Mouse (Mus musculus) myocyte (in vitro differentiated cells): ENCODE results near the gene Shf. TPM values are rescaled to one million over a fixed set of nuclear protein-coding genes. Genes with fewer than 3 reads are reported as not detected.

Source experiments
- H3K27me3 ChIP-seq: one replicate; pipeline ENCODE4 v1.6.1; 2011; ENCODE audit not compliant: control insufficient read depth, insufficient read depth, insufficient read length
- H3K36me3 ChIP-seq: one replicate; pipeline ENCODE4 v1.6.1; 2011; ENCODE audit not compliant: control insufficient read depth, insufficient read depth
- H3K4me2 ChIP-seq: one replicate; pipeline ENCODE4 v1.6.1; 2011; ENCODE audit warnings: low read depth, control low read depth
- H3K4me3 ChIP-seq: one replicate; pipeline ENCODE4 v1.5.1; 2011; ENCODE audit warnings: mild to moderate bottlenecking, control low read depth, moderate library complexity
- H3K79me2 ChIP-seq: one replicate; pipeline ENCODE4 v1.6.1; 2011; ENCODE audit not compliant: control insufficient read depth, insufficient read depth
- H3ac ChIP-seq: one replicate; pipeline ENCODE4 v1.6.1; 2011; ENCODE audit not compliant: control insufficient read depth, insufficient read length
- CEBPB ChIP-seq: IDR thresholded peaks from 2 replicates; pipeline ENCODE4 v1.6.1; 2011; ENCODE audit warnings: mild to moderate bottlenecking, moderate library complexity; ENCODE audit not compliant: poor library complexity, insufficient read depth, severe bottlenecking
- E2F4 ChIP-seq: IDR thresholded peaks from one replicate; pipeline ENCODE4 v1.6.1; 2011; ENCODE audit warnings: mild to moderate bottlenecking, control low read depth, moderate library complexity; ENCODE audit not compliant: insufficient read depth
- MAX ChIP-seq: IDR thresholded peaks from one replicate; pipeline ENCODE4 v1.6.1; 2011; ENCODE audit warnings: low read depth, mild to moderate bottlenecking, control low read depth
- MYOD1 ChIP-seq, 3 experiments: IDR thresholded peaks; one replicate each; pipeline ENCODE4 v1.6.1; 2011; ENCODE audit warnings: control low read depth in 2 of 3, low read depth in 2 of 3, mild to moderate bottlenecking in 2 of 3, moderate library complexity in 1 of 3; ENCODE audit not compliant: insufficient read length in 2 of 3, control insufficient read depth in 1 of 3
- MYOG ChIP-seq, 3 experiments: IDR thresholded peaks; one replicate each; pipeline ENCODE4 v1.6.1; 2011; ENCODE audit warnings: control low read depth in 2 of 3, low read depth in 2 of 3, mild to moderate bottlenecking in 2 of 3; ENCODE audit not compliant: insufficient read length in 2 of 3, control insufficient read depth in 1 of 3, insufficient read depth in 1 of 3
- POLR2A ChIP-seq: IDR thresholded peaks from one replicate; pipeline ENCODE4 v1.6.1; 2011; ENCODE audit warnings: low read depth, mild to moderate bottlenecking, control low read depth, moderate library complexity; ENCODE audit not compliant: insufficient read length
- POLR2AphosphoS2 ChIP-seq: IDR thresholded peaks from one replicate; pipeline ENCODE4 v1.6.1; 2011; ENCODE audit warnings: low read depth, control low read depth; ENCODE audit not compliant: insufficient read length
- REST ChIP-seq: IDR thresholded peaks from one replicate; pipeline ENCODE4 v1.6.1; 2011; ENCODE audit warnings: mild to moderate bottlenecking, control low read depth, moderate library complexity; ENCODE audit not compliant: insufficient read depth, insufficient read length
- SRF ChIP-seq: IDR thresholded peaks from one replicate; pipeline ENCODE4 v1.6.1; 2011; ENCODE audit warnings: low read depth; ENCODE audit not compliant: control insufficient read depth, insufficient read length
- TCF12 ChIP-seq: IDR thresholded peaks from one replicate; pipeline ENCODE4 v1.6.1; 2011; ENCODE audit warnings: mild to moderate bottlenecking, control low read depth; ENCODE audit not compliant: poor library complexity, insufficient read depth, severe bottlenecking
- TCF3 ChIP-seq: IDR thresholded peaks from one replicate; pipeline ENCODE4 v1.6.1; 2011; ENCODE audit warnings: low read depth, control low read depth; ENCODE audit not compliant: insufficient read length
- USF1 ChIP-seq: IDR thresholded peaks from one replicate; pipeline ENCODE4 v1.6.1; 2011; ENCODE audit warnings: low read depth, mild to moderate bottlenecking, control low read depth, moderate library complexity
- polyA plus RNA-seq: library from polyadenylated mRNA; unstranded; fragments of >200 nt; fragmentation: generic; extraction: Trizol; gene quantifications from one replicate; pipeline ENCODE4 v1.2.1, GENCODE M21; 2012; ENCODE audit warnings: missing spikeins

The Shf gene
- polyA plus RNA-seq, 1 experiment = 48.5 TPM

GRCm38 (mm10) chr2:122385095-122385494 lies 16.1 kb upstream of the Shf start:
- TF ChIP-seq MYOD1 (IDR thresholded peaks at IDR 0.05; ENCODE audit: control insufficient read depth in 1 of 3, insufficient read length in 2 of 3, low read depth in 2 of 3) = no peak
- TF ChIP-seq POLR2AphosphoS2 = no peak
- no peak for TF ChIP-seq SRF
- no peak for TF ChIP-seq MYOG (IDR thresholded peaks at IDR 0.05; ENCODE audit: control insufficient read depth in 1 of 3, insufficient read depth in 1 of 3, insufficient read length in 2 of 3, low read depth in 2 of 3)
- no peak for TF ChIP-seq REST
- TF ChIP-seq MAX = no peak
- TF ChIP-seq TCF12 = no peak
- TF ChIP-seq E2F4 = no peak
- no peak for TF ChIP-seq POLR2A
- Histone ChIP-seq H3K4me2 (no peak overlapping the region), H3K36me3 (no peaks in the 10 kb centered on the region), H3K79me2 (no peaks in the 10 kb centered on the region), H3K27me3 (no peaks in the 10 kb centered on the region), H3ac (no peak overlapping the region), H3K4me3 (no peak overlapping the region)

- Histone ChIP-seq H3ac (no peak overlapping the region), H3K36me3 (no peaks in the 10 kb centered on the region), H3K4me2 (no peak overlapping the region), H3K4me3 (no peak overlapping the region), H3K79me2 (no peaks in the 10 kb centered on the region), H3K27me3 (no peaks in the 10 kb centered on the region)
- TF ChIP-seq CEBPB (no peak), MAX (no peak), POLR2AphosphoS2 (no peak), REST (no peak), TCF3 (no peak), E2F4 (no peak), POLR2A (no peak), TCF12 (no peak), USF1 (no peak), MYOG (IDR thresholded peaks at IDR 0.05; ENCODE audit: control insufficient read depth in 1 of 3, insufficient read depth in 1 of 3, insufficient read length in 2 of 3, low read depth in 2 of 3) (no peak), SRF (no peak), MYOD1 (IDR thresholded peaks at IDR 0.05; ENCODE audit: control insufficient read depth in 1 of 3, insufficient read length in 2 of 3, low read depth in 2 of 3) (no peak)
Observed at GRCm38 (mm10) chr2:122382121-122382520, 13.2 kb upstream of the Shf start.

- Histone ChIP-seq H3K4me3 (no peak overlapping the region), H3K79me2 (no peaks in the 10 kb centered on the region), H3K36me3 (no peaks in the 10 kb centered on the region), H3ac (no peak overlapping the region), H3K4me2 (no peak overlapping the region), H3K27me3 (no peaks in the 10 kb centered on the region)
- no peak for TF ChIP-seq POLR2A
- no peak for TF ChIP-seq REST
- no peak for TF ChIP-seq SRF
- TF ChIP-seq TCF12 = no peak
- TF ChIP-seq MAX = no peak
- no peak for TF ChIP-seq MYOG (IDR thresholded peaks at IDR 0.05; ENCODE audit: control insufficient read depth in 1 of 3, insufficient read depth in 1 of 3, insufficient read length in 2 of 3, low read depth in 2 of 3)
- TF ChIP-seq USF1 = no peak
- TF ChIP-seq CEBPB = no peak
- no peak for TF ChIP-seq MYOD1 (IDR thresholded peaks at IDR 0.05; ENCODE audit: control insufficient read depth in 1 of 3, insufficient read length in 2 of 3, low read depth in 2 of 3)
- TF ChIP-seq POLR2AphosphoS2 = no peak
- TF ChIP-seq E2F4 = no peak
- TF ChIP-seq TCF3 = no peak
Observed at GRCm38 (mm10) chr2:122381329-122382103, 12.6 kb upstream of the Shf start.

- no peak overlapping the region for H3K4me3 ChIP-seq
- no peak overlapping the region for H3ac ChIP-seq
- no peaks in the 10 kb centered on the region for H3K27me3 ChIP-seq
- no peaks in the 10 kb centered on the region for H3K79me2 ChIP-seq
- H3K36me3 ChIP-seq = no peaks in the 10 kb centered on the region
- peak overlapping the region; percentile 68 for H3K4me2 ChIP-seq
- TF ChIP-seq TCF12 (no peak), POLR2AphosphoS2 (no peak), TCF3 (no peak), REST (no peak), USF1 (no peak), SRF (no peak)
Observed at GRCm38 (mm10) chr2:122380768-122381311, 11.9 kb upstream of the Shf start.

GRCm38 (mm10) chr2:122379292-122379650 lies 10.3 kb upstream of the Shf start:
- TF ChIP-seq POLR2AphosphoS2 = no peak
- no peak for TF ChIP-seq POLR2A
- TF ChIP-seq MAX = no peak
- Histone ChIP-seq H3K36me3 (no peaks in the 10 kb centered on the region), H3ac (no peak overlapping the region), H3K4me3 (no peak overlapping the region), H3K4me2 (peak overlapping the region; percentile 84), H3K79me2 (no peaks in the 10 kb centered on the region), H3K27me3 (no peaks in the 10 kb centered on the region)
